Mouse (Mus musculus) megakaryocyte, adult 5-6 weeks (primary cell): ENCODE data around the gene Sema6d. TPM values are rescaled to one million over a fixed set of nuclear protein-coding genes. Genes with fewer than 3 reads are reported as not detected.
A peak's percentile ranks its signal among the peaks of the same experiment; 100 is the strongest.

Source experiments
- ATAC-seq: 2 replicates; pipeline ENCODE4 v1.8.0; 2016; ENCODE audit warnings: mild to moderate bottlenecking, inconsistent platforms; ENCODE audit not compliant: poor library complexity, severe bottlenecking
- total RNA-seq, 2 experiments: library from RNA; stranded (forward) in 1 of 2; stranded (reverse) in 1 of 2; fragments of 153-499, 151-499 nt in 1 of 2; fragments of 221-1000, 200-1000 nt in 1 of 2; gene quantifications; 2 replicates each; pipeline versions ENCODE4 v1.2.3 to v1.2.4; 2015 to 2017

Gene Sema6d
- total RNA-seq, 2 experiments from 2014 or later: 0.04 to 0.11 TPM

GRCm38 (mm10) chr2:124168411-124168810 lies 78.6 kb downstream of the Sema6d start:
- no peak for ATAC-seq

DNA sequence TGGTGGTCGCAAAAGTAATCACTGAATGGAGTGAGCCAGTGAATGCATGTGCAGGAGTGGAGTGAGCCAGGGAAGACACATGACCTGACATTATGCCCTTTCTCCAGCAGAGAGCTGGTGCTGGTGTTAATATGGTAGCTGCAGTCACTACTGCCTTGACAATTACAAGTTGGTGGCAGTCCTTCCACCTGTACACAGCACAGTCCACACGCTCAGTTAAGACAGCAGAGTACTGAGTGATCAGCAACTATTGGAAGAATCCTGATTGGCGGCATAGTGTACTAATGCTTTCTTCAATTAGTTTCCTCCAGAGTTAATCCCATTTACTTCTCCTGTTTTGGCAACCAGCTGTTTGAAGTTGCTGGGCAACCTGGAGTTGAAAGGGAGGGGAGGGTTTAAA lies 81.9 kb downstream of the Sema6d start:
- ATAC-seq: no peak

DNA sequence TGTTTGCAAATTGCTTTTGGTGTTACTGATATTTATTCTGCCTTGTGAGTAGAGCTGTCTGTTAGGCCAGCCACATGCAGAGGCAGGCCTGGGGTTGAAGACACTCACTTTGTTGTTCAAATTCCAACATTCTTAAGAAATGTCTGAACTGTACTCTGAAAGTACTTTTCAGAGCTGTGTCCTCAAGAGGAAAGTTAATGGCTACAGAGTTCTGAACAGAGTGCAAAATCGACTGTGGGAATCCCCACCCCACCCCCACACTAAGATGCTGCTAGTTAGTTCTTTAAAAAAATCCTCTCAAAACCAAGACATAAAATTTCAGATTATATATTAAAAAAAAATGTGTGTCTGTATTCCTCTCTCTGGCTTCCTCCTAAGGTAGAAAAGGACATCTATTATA lies 86.5 kb downstream of the Sema6d start:
- ATAC-seq: no peak

GRCm38 (mm10) chr2:124176711-124177169 lies 87.0 kb downstream of the Sema6d start:
- no peak for ATAC-seq

- no peak for ATAC-seq
These were observed 99.5 kb downstream of the Sema6d start for GRCm38 (mm10) chr2:124189271-124189670.

DNA sequence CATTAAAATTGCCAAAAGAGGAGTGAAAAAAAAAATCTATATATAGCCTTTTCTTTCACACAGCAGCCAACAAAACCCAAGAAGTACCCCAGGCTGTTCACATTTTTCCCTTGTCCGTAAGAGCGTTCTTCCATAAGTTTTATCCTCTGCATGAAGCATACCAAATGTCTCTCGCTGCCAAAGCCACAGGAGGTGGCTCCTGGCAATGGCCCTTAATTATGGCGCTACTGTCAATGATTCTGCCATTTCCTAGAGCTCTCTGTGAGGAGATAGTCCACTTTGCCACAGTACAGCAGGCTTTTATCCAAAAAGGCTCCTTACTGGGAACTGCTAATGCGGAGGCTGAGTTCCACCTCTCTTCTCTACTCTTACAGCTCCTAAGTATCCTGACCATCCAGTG lies 104.3 kb downstream of the Sema6d start:
- no peak for ATAC-seq

DNA sequence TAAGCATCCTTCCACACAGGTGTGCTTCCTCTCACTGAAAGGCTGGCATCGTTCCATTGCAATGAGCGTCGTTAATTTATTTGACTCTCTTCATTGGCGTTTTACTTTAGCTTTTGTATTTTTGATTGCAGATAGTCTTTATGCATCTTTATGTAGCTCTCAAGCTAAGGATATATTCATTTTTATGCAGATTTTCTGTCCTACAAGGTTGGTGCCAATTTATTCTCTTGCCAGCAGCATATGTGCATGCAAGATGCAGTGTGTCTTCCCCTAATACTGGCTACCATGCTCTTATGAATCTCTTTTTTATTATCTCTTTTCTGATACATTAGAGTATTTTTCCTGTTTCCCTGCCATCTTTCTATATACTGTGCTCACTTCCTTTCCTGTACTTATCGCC lies 111.7 kb downstream of the Sema6d start:
- no peak for ATAC-seq

- peak; percentile 93 for ATAC-seq
These were observed 112.8 kb downstream of the Sema6d start for GRCm38 (mm10) chr2:124202475-124202990.

DNA sequence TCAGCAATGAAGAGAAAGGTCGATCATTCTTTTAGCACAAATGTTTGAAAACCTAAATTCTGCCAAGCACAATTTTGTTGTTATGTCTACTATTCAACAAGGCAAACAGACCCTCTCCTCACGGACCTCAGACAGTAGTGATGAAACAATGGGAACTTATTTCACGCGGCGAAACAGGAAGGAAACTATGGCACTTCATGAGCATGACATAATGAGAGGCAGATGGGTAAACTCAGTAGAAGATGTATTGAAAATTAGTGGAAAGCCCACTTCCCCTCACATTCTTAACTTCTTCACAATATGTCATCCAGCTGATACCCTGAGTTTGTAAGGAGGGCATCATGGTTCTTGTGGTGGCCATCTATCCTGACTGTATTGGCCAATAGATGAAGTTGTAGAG lies 116.0 kb downstream of the Sema6d start:
- peak; percentile 53 for ATAC-seq

DNA sequence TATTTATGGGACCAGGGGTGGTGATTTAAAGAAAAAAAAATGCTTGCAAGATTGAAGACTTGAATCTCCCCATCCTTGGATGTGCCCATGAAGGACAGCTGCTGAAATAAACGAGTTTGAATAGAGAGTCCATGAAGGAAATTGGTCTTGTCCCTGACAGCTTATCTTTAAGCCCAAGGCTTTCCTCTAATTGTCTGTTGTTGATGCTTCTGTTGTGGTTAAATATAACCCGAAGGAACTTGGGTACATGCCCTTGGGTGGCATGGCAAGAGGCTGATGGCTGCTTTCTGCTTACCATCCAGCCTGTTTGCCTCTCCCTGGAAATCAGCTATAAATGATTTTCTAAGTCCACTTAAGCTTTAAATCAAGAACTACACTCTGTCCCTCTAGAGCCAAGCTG lies 118.5 kb downstream of the Sema6d start:
- no peak for ATAC-seq

GRCm38 (mm10) chr2:124223559-124223958 lies 133.8 kb downstream of the Sema6d start:
- ATAC-seq: no peak

GRCm38 (mm10) chr2:124224328-124224727 lies 134.6 kb downstream of the Sema6d start:
- ATAC-seq: no peak

- ATAC-seq: no peak
These were observed 145.0 kb downstream of the Sema6d start for GRCm38 (mm10) chr2:124234636-124235221.

DNA sequence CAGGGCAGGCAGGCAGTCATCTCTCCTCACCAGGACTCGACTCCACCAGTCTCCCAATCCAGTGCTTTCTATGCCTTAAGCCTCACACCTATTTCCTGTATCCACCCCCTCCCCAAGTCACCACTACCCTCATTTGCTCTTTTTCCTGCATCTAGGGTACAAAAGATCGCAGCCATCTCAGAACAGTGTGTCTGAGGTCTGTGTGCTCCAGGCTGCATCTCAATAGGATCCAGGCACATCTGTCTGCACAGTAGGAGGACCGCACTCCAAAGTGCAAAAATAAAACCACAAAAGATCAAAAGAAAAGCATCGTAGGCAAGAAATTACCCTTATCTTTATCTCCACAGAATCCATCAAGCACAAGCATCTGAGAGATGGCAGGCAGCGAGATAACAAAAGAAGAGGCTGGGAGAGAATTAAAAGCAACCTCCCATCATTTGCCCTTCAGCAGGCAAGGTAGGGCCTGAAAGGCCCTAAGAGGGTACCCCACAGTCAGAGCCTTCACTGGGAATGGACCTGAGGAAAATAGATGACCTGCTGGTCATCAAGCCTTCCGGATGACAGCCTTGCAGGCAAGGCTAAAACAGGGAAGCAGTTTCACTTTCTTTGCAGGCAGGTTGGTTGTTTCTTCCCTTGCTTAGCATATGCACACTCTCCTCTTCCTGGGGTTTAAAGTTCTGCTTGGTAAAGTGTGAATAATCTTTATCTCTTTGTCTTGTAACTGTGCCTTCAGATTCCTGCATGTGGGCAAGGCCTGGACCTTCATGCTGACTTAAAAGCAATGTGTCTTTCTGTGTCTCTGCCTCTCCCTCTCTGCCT lies 145.7 kb downstream of the Sema6d start:
- ATAC-seq: no peak

- ATAC-seq: no peak
These were observed 147.1 kb downstream of the Sema6d start for GRCm38 (mm10) chr2:124236831-124237230.

DNA sequence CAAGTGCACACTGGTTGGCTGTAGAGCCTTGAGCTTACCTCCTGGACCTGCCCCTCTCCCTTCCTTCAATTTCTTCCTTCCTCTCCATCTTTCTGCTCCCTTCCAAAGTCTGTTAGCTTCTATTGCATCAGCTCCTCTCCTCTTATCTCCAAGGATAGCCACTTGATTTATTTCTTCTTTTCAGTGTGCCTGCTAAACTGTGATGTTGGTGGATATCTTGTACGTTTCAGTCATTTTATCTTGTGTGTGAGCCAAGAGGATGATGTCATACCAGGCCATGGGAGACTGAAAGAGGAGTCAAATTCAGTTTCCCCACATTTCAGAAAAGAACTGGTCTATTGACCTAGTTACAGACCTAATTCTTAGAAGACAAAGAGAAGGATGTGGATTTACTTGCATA lies 153.8 kb downstream of the Sema6d start:
- ATAC-seq: no peak

DNA sequence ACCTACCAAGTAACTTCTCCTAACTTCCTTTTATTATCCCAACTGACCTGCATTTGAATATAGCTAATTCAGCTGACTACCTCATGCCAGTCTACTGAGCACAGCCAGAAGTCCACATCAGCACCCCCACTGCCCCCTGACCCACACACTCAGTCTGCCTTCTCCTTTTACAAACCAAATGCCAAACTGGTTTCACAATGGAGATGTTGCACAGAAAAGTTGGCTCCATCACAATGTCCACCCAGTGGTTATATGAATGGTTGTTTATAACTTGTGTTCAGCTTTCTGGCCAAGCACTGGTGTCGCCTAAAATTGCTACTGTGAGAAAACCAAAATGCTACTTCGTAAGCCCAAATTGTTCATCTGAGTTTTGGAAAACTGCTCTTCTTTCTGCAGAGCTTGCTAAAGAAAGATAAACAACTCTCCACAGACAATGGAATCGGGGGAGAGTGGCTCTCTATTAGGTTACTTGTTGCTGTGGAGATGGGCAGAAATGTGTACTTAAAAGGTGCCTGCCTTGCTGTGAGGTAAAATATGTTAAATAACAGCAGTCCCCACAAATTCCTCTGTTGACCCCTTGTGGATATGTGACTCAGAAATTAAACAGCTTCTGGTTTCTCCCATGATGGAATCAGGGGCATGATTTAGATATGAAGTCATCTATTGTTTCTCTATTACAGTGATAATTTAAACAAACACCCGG lies 154.9 kb downstream of the Sema6d start:
- no peak for ATAC-seq

DNA sequence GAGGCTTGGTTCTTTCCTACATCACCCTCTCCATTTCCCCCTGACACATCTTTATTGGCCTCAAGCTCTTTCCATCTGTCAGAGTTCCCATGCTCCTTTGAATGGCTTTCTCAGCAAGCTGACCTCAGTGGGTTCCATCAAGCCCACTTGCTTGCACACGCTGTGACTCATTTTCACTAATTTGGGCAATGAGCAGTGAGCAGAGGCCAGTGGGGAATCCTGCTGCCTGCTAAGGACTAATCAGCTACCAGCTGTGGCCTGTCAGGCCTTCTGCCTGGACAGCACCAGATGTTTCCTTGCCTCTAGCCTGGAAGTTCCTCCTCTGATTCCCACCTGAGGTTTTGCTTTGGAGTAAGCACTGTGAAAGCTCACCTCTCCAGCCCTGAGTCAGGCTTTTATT lies 168.3 kb downstream of the Sema6d start:
- no peak for ATAC-seq

DNA sequence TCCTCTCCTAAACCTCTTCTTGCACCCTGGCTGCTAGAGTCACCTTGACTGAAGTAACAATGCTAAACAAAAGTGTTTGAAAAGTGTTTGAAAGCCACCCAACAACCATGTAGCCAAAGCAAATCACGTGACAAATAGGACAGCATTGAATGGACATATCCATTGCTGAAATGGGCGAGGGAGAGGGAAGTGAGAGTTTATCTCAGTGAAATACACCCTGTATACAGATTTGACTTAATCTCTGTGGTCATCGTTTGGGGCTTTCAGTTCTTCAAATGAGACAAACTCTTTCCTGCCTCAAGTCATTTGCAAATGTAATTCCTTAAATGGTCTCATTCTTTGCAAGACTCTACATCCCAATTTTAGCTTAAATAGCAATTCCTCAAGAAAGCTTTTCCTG lies 174.5 kb downstream of the Sema6d start:
- ATAC-seq: peak; percentile 98

DNA sequence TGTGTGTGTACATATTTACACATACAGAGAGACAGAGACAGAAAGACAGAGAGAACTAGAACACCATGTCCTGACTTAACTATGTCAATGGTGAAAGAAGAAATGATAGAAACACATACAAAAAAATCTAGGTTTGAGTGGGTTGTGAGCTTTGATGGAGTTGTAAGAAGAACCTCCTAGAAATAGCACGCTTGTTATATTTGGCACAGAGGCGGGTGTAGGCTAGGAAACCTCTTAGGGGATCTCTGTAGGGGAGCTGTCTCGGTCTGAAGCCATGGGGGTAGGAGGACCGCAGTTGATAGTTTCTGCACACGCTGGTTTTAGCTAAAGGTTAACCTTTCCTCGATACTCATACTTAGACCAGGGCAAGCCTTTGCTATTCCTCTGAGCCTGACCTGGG lies 181.4 kb downstream of the Sema6d start:
- ATAC-seq: no peak

GRCm38 (mm10) chr2:124277492-124277891 lies 187.7 kb downstream of the Sema6d start:
- ATAC-seq: no peak

GRCm38 (mm10) chr2:124285109-124285508 lies 195.3 kb downstream of the Sema6d start:
- no peak for ATAC-seq
